Mouse (Mus musculus) embryonic facial prominence, embryonic 10.5 days (tissue): ENCODE results near the gene B3gnt5. TPM values are rescaled to one million over a fixed set of nuclear protein-coding genes. Genes with fewer than 3 reads are reported as not detected.

Experiments
- polyA plus RNA-seq: library from polyadenylated mRNA; unstranded; fragments of >200 nt; fragmentation: Nextera tagmentation; extraction: Ambion mirVana; gene quantifications from 2 replicates; pipeline ENCODE4 v1.2.1, GENCODE M21; 2016

B3gnt5 gene
- polyA plus RNA-seq, 1 experiment from 2014 or later, result 42.2 TPM

Other genes with a start within 250 kb of the B3gnt5 start
- gene Olfr167, start 237.9 kb upstream of the B3gnt5 start, polyA plus RNA-seq, result not detected in 2 replicates
- gene Olfr168, start 224.7 kb upstream of the B3gnt5 start, polyA plus RNA-seq, result not detected in 2 replicates
- not detected in 2 replicates for gene Olfr169, start 188.4 kb upstream of the B3gnt5 start, polyA plus RNA-seq
- gene Olfr170, start 148.3 kb upstream of the B3gnt5 start, polyA plus RNA-seq, result not detected in 2 replicates
- gene Olfr171, start 130.3 kb upstream of the B3gnt5 start, polyA plus RNA-seq, result not detected in 2 replicates
- gene Lamp3, start 53.8 kb upstream of the B3gnt5 start, polyA plus RNA-seq, result 0.05 and 0.11 TPM in 2 replicates
- gene Klhl6, start 222.8 kb downstream of the B3gnt5 start, polyA plus RNA-seq, result 8.7 and 9.7 TPM in 2 replicates